Mouse (Mus musculus): ENCODE measurements around the gene Lrrc4c. TPM values are rescaled to one million over a fixed set of nuclear protein-coding genes. Genes with fewer than 3 reads are reported as not detected.

Gene Lrrc4c
- polyA plus RNA-seq, 1 experiment: 0.06 TPM

- no peaks in the 10 kb centered on the region for H3K4me1 ChIP-seq (ENCODE audit: control insufficient read depth, insufficient read depth, low read length)
Measured at GRCm38 (mm10) chr2:97530622-97531021, 1212.7 kb downstream of the Lrrc4c start.

GRCm38 (mm10) chr2:97543691-97544672 lies 1226.0 kb downstream of the Lrrc4c start:
- Histone ChIP-seq H3K4me3 (ENCODE audit: control insufficient read depth, low read depth, low read length) (no peak overlapping the region), H3K27me3 (ENCODE audit: control insufficient read depth, insufficient read depth, low read length) (no peaks in the 10 kb centered on the region), H3K36me3 (ENCODE audit: control insufficient read depth, insufficient read depth, low read length) (no peaks in the 10 kb centered on the region), H3K4me1 (ENCODE audit: control insufficient read depth, insufficient read depth, low read length) (no peaks in the 10 kb centered on the region), H3K27ac (ENCODE audit: control insufficient read depth, insufficient read depth, low read depth, low read length) (no peak overlapping the region)
- TF ChIP-seq POLR2A (IDR thresholded peaks at IDR 0.05; ENCODE audit: control insufficient read depth, low read depth, low read length) (no peak), CTCF (IDR thresholded peaks at IDR 0.05; ENCODE audit: control insufficient read depth, insufficient read depth, insufficient replicate concordance, low read depth, low read length) (no peak)

More at GRCm38 (mm10) chr2:97530622-97531021, 1212.7 kb downstream of the Lrrc4c start:
- H3K27ac ChIP-seq (ENCODE audit: control insufficient read depth, insufficient read depth, low read depth, low read length): no peak overlapping the region
- no peaks in the 10 kb centered on the region for H3K27me3 ChIP-seq (ENCODE audit: control insufficient read depth, insufficient read depth, low read length)
- no peaks in the 10 kb centered on the region for H3K36me3 ChIP-seq (ENCODE audit: control insufficient read depth, insufficient read depth, low read length)
- no peak overlapping the region for H3K4me3 ChIP-seq (ENCODE audit: control insufficient read depth, low read depth, low read length)
- no peak for TF ChIP-seq CTCF (IDR thresholded peaks at IDR 0.05; ENCODE audit: control insufficient read depth, insufficient read depth, insufficient replicate concordance, low read depth, low read length)
- TF ChIP-seq POLR2A (IDR thresholded peaks at IDR 0.05; ENCODE audit: control insufficient read depth, low read depth, low read length): no peak

GRCm38 (mm10) chr2:97544673-97545071 lies 1226.7 kb downstream of the Lrrc4c start:
- TF ChIP-seq POLR2A (IDR thresholded peaks at IDR 0.05; ENCODE audit: control insufficient read depth, low read depth, low read length) (no peak), CTCF (IDR thresholded peaks at IDR 0.05; ENCODE audit: control insufficient read depth, insufficient read depth, insufficient replicate concordance, low read depth, low read length) (no peak)
- no peaks in the 10 kb centered on the region for H3K27me3 ChIP-seq (ENCODE audit: control insufficient read depth, insufficient read depth, low read length)
- no peaks in the 10 kb centered on the region for H3K36me3 ChIP-seq (ENCODE audit: control insufficient read depth, insufficient read depth, low read length)
- H3K4me3 ChIP-seq (ENCODE audit: control insufficient read depth, low read depth, low read length): no peak overlapping the region
- H3K4me1 ChIP-seq (ENCODE audit: control insufficient read depth, insufficient read depth, low read length): no peaks in the 10 kb centered on the region
- H3K27ac ChIP-seq (ENCODE audit: control insufficient read depth, insufficient read depth, low read depth, low read length): no peak overlapping the region

- H3K4me3 ChIP-seq (ENCODE audit: control insufficient read depth, low read depth, low read length): no peak overlapping the region
- H3K27me3 ChIP-seq (ENCODE audit: control insufficient read depth, insufficient read depth, low read length): no peaks in the 10 kb centered on the region
- no peaks in the 10 kb centered on the region for H3K36me3 ChIP-seq (ENCODE audit: control insufficient read depth, insufficient read depth, low read length)
- no peaks in the 10 kb centered on the region for H3K4me1 ChIP-seq (ENCODE audit: control insufficient read depth, insufficient read depth, low read length)
- TF ChIP-seq POLR2A (IDR thresholded peaks at IDR 0.05; ENCODE audit: control insufficient read depth, low read depth, low read length) (no peak), CTCF (IDR thresholded peaks at IDR 0.05; ENCODE audit: control insufficient read depth, insufficient read depth, insufficient replicate concordance, low read depth, low read length) (no peak)
- H3K27ac ChIP-seq (ENCODE audit: control insufficient read depth, insufficient read depth, low read depth, low read length): no peak overlapping the region
Measured at GRCm38 (mm10) chr2:97545946-97546345, 1228.0 kb downstream of the Lrrc4c start.

- Histone ChIP-seq H3K36me3 (ENCODE audit: control insufficient read depth, insufficient read depth, low read length) (no peaks in the 10 kb centered on the region), H3K4me3 (ENCODE audit: control insufficient read depth, low read depth, low read length) (no peak overlapping the region), H3K27ac (ENCODE audit: control insufficient read depth, insufficient read depth, low read depth, low read length) (no peak overlapping the region), H3K27me3 (ENCODE audit: control insufficient read depth, insufficient read depth, low read length) (no peaks in the 10 kb centered on the region), H3K4me1 (ENCODE audit: control insufficient read depth, insufficient read depth, low read length) (no peaks in the 10 kb centered on the region)
- TF ChIP-seq POLR2A (IDR thresholded peaks at IDR 0.05; ENCODE audit: control insufficient read depth, low read depth, low read length) (no peak), CTCF (IDR thresholded peaks at IDR 0.05; ENCODE audit: control insufficient read depth, insufficient read depth, insufficient replicate concordance, low read depth, low read length) (no peak)
Measured at GRCm38 (mm10) chr2:97564509-97564908, 1246.5 kb downstream of the Lrrc4c start.

GRCm38 (mm10) chr2:97568954-97569353 lies 1251.0 kb downstream of the Lrrc4c start:
- no peak overlapping the region for H3K4me3 ChIP-seq (ENCODE audit: control insufficient read depth, low read depth, low read length)
- no peak overlapping the region for H3K27ac ChIP-seq (ENCODE audit: control insufficient read depth, insufficient read depth, low read depth, low read length)
- H3K27me3 ChIP-seq (ENCODE audit: control insufficient read depth, insufficient read depth, low read length): no peaks in the 10 kb centered on the region
- H3K4me1 ChIP-seq (ENCODE audit: control insufficient read depth, insufficient read depth, low read length): no peaks in the 10 kb centered on the region
- TF ChIP-seq POLR2A (IDR thresholded peaks at IDR 0.05; ENCODE audit: control insufficient read depth, low read depth, low read length) (no peak), CTCF (IDR thresholded peaks at IDR 0.05; ENCODE audit: control insufficient read depth, insufficient read depth, insufficient replicate concordance, low read depth, low read length) (no peak)
- no peaks in the 10 kb centered on the region for H3K36me3 ChIP-seq (ENCODE audit: control insufficient read depth, insufficient read depth, low read length)

GRCm38 (mm10) chr2:97574921-97575320 lies 1257.0 kb downstream of the Lrrc4c start:
- Histone ChIP-seq H3K4me1 (ENCODE audit: control insufficient read depth, insufficient read depth, low read length) (no peaks in the 10 kb centered on the region), H3K27ac (ENCODE audit: control insufficient read depth, insufficient read depth, low read depth, low read length) (no peak overlapping the region), H3K4me3 (ENCODE audit: control insufficient read depth, low read depth, low read length) (no peak overlapping the region), H3K27me3 (ENCODE audit: control insufficient read depth, insufficient read depth, low read length) (no peaks in the 10 kb centered on the region), H3K36me3 (ENCODE audit: control insufficient read depth, insufficient read depth, low read length) (no peaks in the 10 kb centered on the region)
- TF ChIP-seq CTCF (IDR thresholded peaks at IDR 0.05; ENCODE audit: control insufficient read depth, insufficient read depth, insufficient replicate concordance, low read depth, low read length): no peak
